Mouse (Mus musculus): ENCODE measurements at regions not wholly inside any gene's neighbourhood (a gene's known extent, or its start where the extent isn't known, plus 50 kb on each side); places are given as distances from the start of the nearest gene placed in this dataset.
"Not testable (repeated sequence)": the region's sequence is repeated elsewhere in the genome, so short reads cannot be mapped to it uniquely, and the experiment has no call there.

- not testable (repeated sequence) for H3K27me3 ChIP-seq (ENCODE audit: control insufficient read depth, insufficient read depth, low read length); H3K79me2 ChIP-seq (ENCODE audit: control insufficient read depth, insufficient read depth, low read length); H3K36me3 ChIP-seq (ENCODE audit: control insufficient read depth, insufficient read depth, low read length); H3K4me3 ChIP-seq (ENCODE audit: insufficient read depth, low read depth, low read length); DNase-seq (ENCODE audit: extremely low read depth, low read depth, low spot score); H3K9ac ChIP-seq (ENCODE audit: low read depth, low read length); H3K4me1 ChIP-seq (ENCODE audit: control insufficient read depth, insufficient read depth, low read length); H3K27ac ChIP-seq (replicated peaks; ENCODE audit: insufficient read depth, low read depth, low read length)
- 83% methylated on average over 5 of the region's 6 CpGs for WGBS
Observed at GRCm38 (mm10) chr13:12680954-12681571, 115.4 kb downstream of the Ero1lb start.

DNA sequence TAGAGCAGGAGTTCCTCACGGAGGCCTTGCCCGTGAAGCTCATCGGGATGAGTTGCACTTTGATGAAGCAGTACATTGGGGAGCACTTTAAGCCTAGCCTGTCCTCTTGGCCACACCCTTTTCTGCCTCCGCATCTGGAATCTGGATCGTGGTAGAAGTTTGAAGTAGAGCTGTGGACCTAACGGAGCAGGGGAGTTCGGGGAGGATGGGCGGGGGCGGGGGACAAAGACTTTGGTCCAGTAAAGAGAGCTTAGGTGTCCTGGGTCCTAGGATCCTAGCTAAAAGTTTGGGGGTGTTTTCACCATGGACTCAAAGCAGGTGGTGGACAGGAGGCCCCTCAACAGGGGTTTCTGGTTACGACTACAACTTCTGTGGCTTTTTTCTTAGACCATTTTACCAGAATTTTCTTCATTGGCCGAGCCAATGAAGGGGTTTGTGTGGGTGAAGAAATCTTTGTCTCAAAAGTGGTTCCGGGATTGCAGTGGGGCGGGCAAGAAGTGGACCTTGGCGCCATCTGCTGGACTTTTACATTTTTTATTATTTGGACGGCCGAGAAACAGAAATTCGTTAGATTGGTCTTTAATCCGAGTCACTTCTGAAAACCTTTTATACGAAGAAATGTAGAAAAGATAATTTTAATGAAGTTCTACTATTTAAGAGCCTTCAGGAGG, 114.7 kb downstream of the Ero1lb start:
- peak; percentile 9 for DNase-seq (ENCODE audit: extremely low read depth, low read depth, low spot score)
- TF ChIP-seq CTCF (IDR thresholded peaks at IDR 0.05; ENCODE audit: low read depth, low read length), result peak; percentile 53
- 15% methylated on average over 19 of the region's 19 CpGs for WGBS

DNA sequence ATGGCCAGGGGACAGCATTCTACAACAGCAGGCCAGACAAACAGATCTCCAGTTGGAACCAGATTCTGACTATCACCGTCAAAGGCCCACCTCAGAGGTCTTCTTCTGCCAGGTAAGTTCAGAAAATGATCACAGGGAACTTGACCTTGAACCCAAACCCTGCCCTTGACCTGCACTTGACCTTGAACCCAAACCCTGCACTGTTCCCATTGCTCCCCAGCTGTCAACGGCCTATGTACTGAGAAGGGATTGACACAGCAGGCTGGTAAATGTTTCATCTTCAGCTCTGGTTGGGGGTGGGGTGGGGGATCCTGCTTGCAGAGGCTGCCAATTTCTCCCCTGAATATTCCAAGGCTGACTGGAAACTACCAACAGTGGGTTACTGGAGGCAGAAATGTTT, 111.7 kb downstream of the Ero1lb start:
- 64% methylated on average over 2 of the region's 2 CpGs for WGBS
- no peak for DNase-seq (ENCODE audit: extremely low read depth, low read depth, low spot score)
- H3K4me1 ChIP-seq (ENCODE audit: control insufficient read depth, insufficient read depth, low read length), result no peaks in the 10 kb centered on the region
- H3K27me3 ChIP-seq (ENCODE audit: control insufficient read depth, insufficient read depth, low read length), result no peaks in the 10 kb centered on the region
- no peak overlapping the region for H3K9ac ChIP-seq (ENCODE audit: low read depth, low read length)
- H3K4me3 ChIP-seq (ENCODE audit: insufficient read depth, low read depth, low read length), result no peak overlapping the region
- H3K27ac ChIP-seq (replicated peaks; ENCODE audit: insufficient read depth, low read depth, low read length), result no peak overlapping the region
- no peaks in the 10 kb centered on the region for H3K79me2 ChIP-seq (ENCODE audit: control insufficient read depth, insufficient read depth, low read length)
- TF ChIP-seq POLR2A (IDR thresholded peaks at IDR 0.05; ENCODE audit: extremely low read depth, insufficient read depth, low read length) (no peak), CTCF (IDR thresholded peaks at IDR 0.05; ENCODE audit: low read depth, low read length) (no peak)
- no peaks in the 10 kb centered on the region for H3K36me3 ChIP-seq (ENCODE audit: control insufficient read depth, insufficient read depth, low read length)

More for the DNA sequence above, 114.7 kb downstream of the Ero1lb start:
- not testable (repeated sequence) for H3K9ac ChIP-seq (ENCODE audit: low read depth, low read length); H3K27ac ChIP-seq (replicated peaks; ENCODE audit: insufficient read depth, low read depth, low read length); H3K36me3 ChIP-seq (ENCODE audit: control insufficient read depth, insufficient read depth, low read length); H3K27me3 ChIP-seq (ENCODE audit: control insufficient read depth, insufficient read depth, low read length); H3K79me2 ChIP-seq (ENCODE audit: control insufficient read depth, insufficient read depth, low read length); H3K4me1 ChIP-seq (ENCODE audit: control insufficient read depth, insufficient read depth, low read length); H3K4me3 ChIP-seq (ENCODE audit: insufficient read depth, low read depth, low read length)

DNA sequence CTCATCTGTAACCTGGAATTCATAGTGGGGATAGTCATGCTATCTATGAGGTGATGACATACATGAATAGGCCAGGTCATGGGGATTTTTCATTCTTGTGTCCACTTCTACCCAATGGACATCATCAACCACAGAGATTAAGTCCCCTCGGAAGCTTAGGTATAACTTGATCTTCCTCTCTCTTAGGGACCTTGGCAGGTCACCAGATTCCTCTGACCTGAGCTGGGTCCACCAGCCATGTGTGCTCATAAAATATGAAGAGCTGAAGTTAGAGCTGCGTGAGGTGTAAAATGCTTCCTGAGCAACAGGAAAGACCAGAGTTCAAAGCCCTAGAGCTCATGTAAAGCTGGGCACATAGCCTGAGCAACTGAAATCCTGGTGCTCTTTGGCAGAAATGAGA, 105.3 kb downstream of the Ero1lb start:
- DNase-seq (ENCODE audit: extremely low read depth, low read depth, low spot score); H3K79me2 ChIP-seq (ENCODE audit: control insufficient read depth, insufficient read depth, low read length): not testable (repeated sequence)
- WGBS, result 94% methylated on average over 2 of the region's 2 CpGs

GRCm38 (mm10) chr13:12668742-12669141, 103.1 kb downstream of the Ero1lb start:
- H3K27me3 ChIP-seq (ENCODE audit: control insufficient read depth, insufficient read depth, low read length); H3K9ac ChIP-seq (ENCODE audit: low read depth, low read length); H3K36me3 ChIP-seq (ENCODE audit: control insufficient read depth, insufficient read depth, low read length); DNase-seq (ENCODE audit: extremely low read depth, low read depth, low spot score); H3K4me1 ChIP-seq (ENCODE audit: control insufficient read depth, insufficient read depth, low read length); H3K4me3 ChIP-seq (ENCODE audit: insufficient read depth, low read depth, low read length); H3K27ac ChIP-seq (replicated peaks; ENCODE audit: insufficient read depth, low read depth, low read length); H3K79me2 ChIP-seq (ENCODE audit: control insufficient read depth, insufficient read depth, low read length): not testable (repeated sequence)
- WGBS, result no CpG with 5 or more reads among the region's 7 CpGs

More for the DNA sequence above, 105.3 kb downstream of the Ero1lb start:
- not testable (repeated sequence) for H3K36me3 ChIP-seq (ENCODE audit: control insufficient read depth, insufficient read depth, low read length); H3K27ac ChIP-seq (replicated peaks; ENCODE audit: insufficient read depth, low read depth, low read length); H3K4me3 ChIP-seq (ENCODE audit: insufficient read depth, low read depth, low read length); H3K4me1 ChIP-seq (ENCODE audit: control insufficient read depth, insufficient read depth, low read length); H3K27me3 ChIP-seq (ENCODE audit: control insufficient read depth, insufficient read depth, low read length); H3K9ac ChIP-seq (ENCODE audit: low read depth, low read length)

DNA sequence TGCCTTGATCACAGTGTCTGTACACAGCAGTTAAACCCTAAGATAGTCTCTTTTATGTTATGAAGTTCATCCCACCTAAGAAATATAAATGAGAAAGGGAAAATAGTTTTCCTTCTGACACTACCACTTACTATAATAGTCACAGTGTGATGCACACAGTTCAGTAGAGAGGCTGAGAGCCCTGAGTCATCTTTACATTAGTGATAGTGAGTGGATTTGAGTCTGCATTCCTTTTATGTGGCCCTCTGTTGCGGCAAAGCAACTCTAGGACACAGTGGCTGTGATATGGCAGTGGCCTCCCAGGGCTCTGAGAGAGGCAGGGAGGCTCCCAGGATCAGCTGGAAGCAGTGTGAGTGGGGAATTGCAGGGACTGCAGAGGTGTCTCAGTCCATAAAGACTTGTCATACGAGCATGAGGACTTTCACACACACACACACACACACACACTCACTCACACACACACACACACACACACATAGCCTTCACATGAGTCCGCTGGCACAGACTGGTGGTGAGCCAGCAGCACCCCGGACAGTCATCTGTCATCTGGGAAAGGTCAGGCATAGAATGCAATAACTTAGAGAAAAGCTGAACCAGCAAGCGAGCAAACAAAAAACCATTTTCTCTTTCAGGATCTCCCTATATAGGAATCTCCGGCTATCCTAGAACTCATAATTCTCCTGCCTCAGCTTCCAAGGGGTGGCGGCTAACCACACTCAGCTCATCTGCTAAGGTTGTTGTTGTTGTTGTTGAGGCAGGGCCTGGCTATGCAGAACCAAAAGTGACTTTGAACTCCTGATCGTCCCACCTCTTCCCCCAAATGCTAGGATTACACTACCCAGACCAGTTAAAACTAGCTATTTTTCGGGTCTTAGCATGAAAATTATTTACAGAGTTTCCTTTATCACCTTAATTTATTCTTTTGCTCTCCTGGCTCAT, 102.3 kb downstream of the Ero1lb start:
- not testable (repeated sequence) for H3K9ac ChIP-seq (ENCODE audit: low read depth, low read length); H3K79me2 ChIP-seq (ENCODE audit: control insufficient read depth, insufficient read depth, low read length); H3K36me3 ChIP-seq (ENCODE audit: control insufficient read depth, insufficient read depth, low read length); DNase-seq (ENCODE audit: extremely low read depth, low read depth, low spot score); H3K27ac ChIP-seq (replicated peaks; ENCODE audit: insufficient read depth, low read depth, low read length); H3K4me1 ChIP-seq (ENCODE audit: control insufficient read depth, insufficient read depth, low read length); H3K27me3 ChIP-seq (ENCODE audit: control insufficient read depth, insufficient read depth, low read length); H3K4me3 ChIP-seq (ENCODE audit: insufficient read depth, low read depth, low read length)
- WGBS, result 76% methylated on average over 9 of the region's 9 CpGs

DNA sequence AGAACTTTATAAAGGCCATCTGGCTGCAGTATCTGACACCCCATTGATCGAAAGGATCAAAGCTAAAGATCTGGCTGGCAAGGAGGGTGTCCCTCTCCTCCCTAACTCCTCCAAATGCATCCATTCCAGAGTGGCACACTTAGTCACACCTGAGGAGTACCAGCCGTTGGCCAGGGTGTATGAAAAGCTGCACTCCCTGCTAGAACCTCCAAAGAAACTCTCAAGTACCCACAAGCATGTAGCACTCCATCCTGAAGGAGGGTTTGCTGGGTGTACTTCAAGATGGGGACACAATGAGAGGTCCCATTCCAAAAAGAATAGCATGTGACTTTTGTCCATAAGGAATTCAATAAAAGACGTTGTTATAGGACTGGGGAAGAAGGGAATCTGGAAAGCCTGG, 100.4 kb downstream of the Ero1lb start:
- not testable (repeated sequence) for H3K36me3 ChIP-seq (ENCODE audit: control insufficient read depth, insufficient read depth, low read length); H3K4me1 ChIP-seq (ENCODE audit: control insufficient read depth, insufficient read depth, low read length); H3K4me3 ChIP-seq (ENCODE audit: insufficient read depth, low read depth, low read length); H3K27me3 ChIP-seq (ENCODE audit: control insufficient read depth, insufficient read depth, low read length); H3K27ac ChIP-seq (replicated peaks; ENCODE audit: insufficient read depth, low read depth, low read length); H3K79me2 ChIP-seq (ENCODE audit: control insufficient read depth, insufficient read depth, low read length); DNase-seq (ENCODE audit: extremely low read depth, low read depth, low spot score); H3K9ac ChIP-seq (ENCODE audit: low read depth, low read length)
- 81% methylated on average over 3 of the region's 3 CpGs for WGBS
